Mouse (Mus musculus) large intestine, adult 2 months (tissue): ENCODE results near the gene Dda1. TPM values are rescaled to one million over a fixed set of nuclear protein-coding genes. Genes with fewer than 3 reads are reported as not detected.
A peak's percentile ranks its signal among the peaks of the same experiment; 100 is the strongest.

Experiments
- DNase-seq: peaks from one replicate; pipeline ENCODE4 v3.0.0-alpha.2; 2012; ENCODE audit warnings: low read depth, low spot score
- WGBS: fragments of 180-500 bp; shearing (Covaris S2); methylation state at CpG from one replicate; pipeline ENCODE4 v1.1.7; 2018; 5-methylcytosine and 5-hydroxymethylcytosine counted together
- polyA plus RNA-seq: library from polyadenylated mRNA; depleted of rRNA; stranded (reverse); fragments of >200 nt; gene quantifications from 2 replicates; pipeline ENCODE4 v1.2.3, GENCODE M21; 2012; rRNA removed

The Dda1 gene
- polyA plus RNA-seq, 1 experiment = 80.9 TPM

DNA sequence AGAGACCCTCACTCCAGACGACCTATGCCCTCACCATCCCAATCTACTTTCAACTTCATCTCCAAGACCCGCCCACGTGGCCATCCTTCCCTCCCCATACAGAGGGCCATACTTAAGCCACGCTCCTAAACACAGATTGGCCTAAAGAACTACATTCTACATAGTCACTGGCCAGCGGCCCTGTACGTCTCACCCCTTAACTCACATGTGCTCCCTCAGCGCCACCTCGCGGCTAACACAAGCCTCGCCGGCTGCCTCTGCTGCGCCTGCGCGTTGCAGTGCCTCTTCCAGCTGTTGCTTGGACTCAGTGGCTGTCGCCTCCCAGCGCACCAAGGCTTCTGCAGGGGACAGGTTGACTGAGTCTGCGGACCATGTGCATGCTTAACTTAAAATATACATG, 52.6 kb downstream of the Dda1 start:
- WGBS = 2% methylated on average over 17 of the region's 17 CpGs
- DNase-seq = peak; percentile 78

DNA sequence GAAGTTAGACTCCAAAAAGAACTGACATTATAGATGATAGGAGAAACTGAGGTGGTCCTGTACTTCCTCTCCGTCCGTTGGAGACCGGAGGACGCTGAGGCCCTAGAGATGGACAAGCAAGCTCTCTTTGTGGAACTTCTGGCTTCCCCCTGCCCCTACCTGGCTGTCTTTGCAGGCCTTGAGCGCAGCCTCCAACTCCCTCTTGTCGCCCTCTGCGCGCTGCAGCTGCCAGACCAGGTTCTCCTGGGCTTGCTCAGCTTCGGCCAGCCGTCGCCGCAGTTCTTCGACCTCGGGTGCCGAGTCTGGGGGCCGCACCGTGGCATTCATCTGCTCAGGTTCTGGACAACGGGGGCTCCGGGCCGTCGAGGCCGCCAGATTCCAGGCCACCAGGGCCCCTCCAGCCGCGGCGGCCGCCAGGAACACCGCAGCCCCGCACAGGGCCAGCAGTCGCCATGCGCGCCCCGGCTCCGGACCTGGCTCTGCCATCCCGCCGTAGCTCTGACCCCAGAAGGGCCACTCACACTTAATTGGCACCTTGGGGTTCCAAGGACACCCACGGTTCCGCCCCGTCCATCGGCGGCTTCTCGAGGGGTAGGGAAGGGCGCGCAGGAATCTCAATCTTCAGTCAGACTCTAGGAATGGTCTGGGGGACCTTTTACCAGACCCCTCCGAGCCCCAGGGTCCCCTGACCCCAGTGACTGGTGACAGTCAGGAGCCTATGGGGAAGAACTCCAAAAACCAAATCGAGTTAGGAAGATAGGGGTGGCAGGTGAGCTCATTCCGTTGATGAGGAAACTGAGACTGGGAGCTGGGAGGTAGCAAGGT, 56.4 kb downstream of the Dda1 start, which contains the start of gene Ccdc194:
Gene Ccdc194, minus strand, starts transcription at position 486 of the 825 bp plus-strand sequence.
- WGBS = 25% methylated on average over 46 of the region's 46 CpGs
- no peak for DNase-seq

Other genes with a start within 250 kb of the Dda1 start
- 17.4 and 20.1 TPM in 2 replicates for gene Myo9b, start 196.5 kb upstream of the Dda1 start, polyA plus RNA-seq
- gene Haus8, start 196.3 kb upstream of the Dda1 start, polyA plus RNA-seq = 6.6 and 8.5 TPM in 2 replicates
- gene Use1, start 102.4 kb upstream of the Dda1 start, polyA plus RNA-seq = 82.1 and 104 TPM in 2 replicates
- gene Ocel1, start 97.9 kb upstream of the Dda1 start, polyA plus RNA-seq = 14.4 and 21.2 TPM in 2 replicates
- 118 and 144 TPM in 2 replicates for gene Nr2f6, start 87.2 kb upstream of the Dda1 start, polyA plus RNA-seq
- 5.9 and 9.0 TPM in 2 replicates for gene Ushbp1, start 73.4 kb upstream of the Dda1 start, polyA plus RNA-seq
- gene Babam1, start 72.3 kb upstream of the Dda1 start, polyA plus RNA-seq = 106 and 114 TPM in 2 replicates
- gene Ankle1, start 63.2 kb upstream of the Dda1 start, polyA plus RNA-seq = 17.0 and 24.2 TPM in 2 replicates
- gene Abhd8, start 5.5 kb upstream of the Dda1 start, polyA plus RNA-seq = 16.8 and 18.8 TPM in 2 replicates
- gene Mrpl34, start 4.2 kb upstream of the Dda1 start, polyA plus RNA-seq = 94.1 and 124 TPM in 2 replicates
- gene Ano8, start 16.8 kb downstream of the Dda1 start, polyA plus RNA-seq = 7.3 and 8.9 TPM in 2 replicates
- 18.5 and 23.7 TPM in 2 replicates for gene Gtpbp3, start 18.9 kb downstream of the Dda1 start, polyA plus RNA-seq
- 122 and 163 TPM in 2 replicates for gene Plvap, start 42.6 kb downstream of the Dda1 start, polyA plus RNA-seq
- gene Ccdc194, start 56.5 kb downstream of the Dda1 start, polyA plus RNA-seq = 0.05 TPM in 1 of 2 replicates, not detected in the other
- gene Bst2, start 68.3 kb downstream of the Dda1 start, polyA plus RNA-seq = 114 and 131 TPM in 2 replicates
- gene Mvb12a, start 73.7 kb downstream of the Dda1 start, polyA plus RNA-seq = 144 and 164 TPM in 2 replicates
- 0.71 and 1.0 TPM in 2 replicates for gene Tmem221, start 89.7 kb downstream of the Dda1 start, polyA plus RNA-seq
- gene Nxnl1, start 97.4 kb downstream of the Dda1 start, polyA plus RNA-seq = not detected in 2 replicates
- gene Slc27a1, start 99.7 kb downstream of the Dda1 start, polyA plus RNA-seq = 19.4 and 25.6 TPM in 2 replicates
- gene Pgls, start 123.0 kb downstream of the Dda1 start, polyA plus RNA-seq = 109 and 111 TPM in 2 replicates
- gene Fam129c, start 128.4 kb downstream of the Dda1 start, polyA plus RNA-seq = 3.3 and 4.1 TPM in 2 replicates
- gene Colgalt1, start 141.8 kb downstream of the Dda1 start, polyA plus RNA-seq = 45.0 and 68.0 TPM in 2 replicates
- 1.0 and 1.3 TPM in 2 replicates for gene Unc13a, start 202.6 kb downstream of the Dda1 start, polyA plus RNA-seq
- gene Jak3, start 207.1 kb downstream of the Dda1 start, polyA plus RNA-seq = 15.0 and 15.3 TPM in 2 replicates
- 12.1 and 17.2 TPM in 2 replicates for gene Insl3, start 220.0 kb downstream of the Dda1 start, polyA plus RNA-seq
- 69.3 and 160 TPM in 2 replicates for gene B3gnt3, start 232.6 kb downstream of the Dda1 start, polyA plus RNA-seq